Mouse (Mus musculus) left cerebral cortex, postnatal 14 days (tissue): ENCODE measurements at regions not wholly inside any gene's neighbourhood (a gene's known extent, or its start where the extent isn't known, plus 50 kb on each side); places are given as distances from the start of the nearest gene placed in this dataset.

Source experiments
- DNase-seq, 2 experiments: peaks; one replicate each; pipeline ENCODE4 v3.0.0; 2021 to 2022; ENCODE audit warnings: low spot score in 2 of 2, mixed read lengths in 1 of 2
- intact Hi-C: fragments of 180-260 bp; cut with DNase I; formaldehyde crosslinking; loops from one replicate; pipeline ENCODE4 v1.15.1; 2025

GRCm38 (mm10) chr13:55898257-55898950 is 62.4 kb upstream of the Pitx1 start:
- intact Hi-C loops: no loop called here
- no peak for DNase-seq

DNA sequence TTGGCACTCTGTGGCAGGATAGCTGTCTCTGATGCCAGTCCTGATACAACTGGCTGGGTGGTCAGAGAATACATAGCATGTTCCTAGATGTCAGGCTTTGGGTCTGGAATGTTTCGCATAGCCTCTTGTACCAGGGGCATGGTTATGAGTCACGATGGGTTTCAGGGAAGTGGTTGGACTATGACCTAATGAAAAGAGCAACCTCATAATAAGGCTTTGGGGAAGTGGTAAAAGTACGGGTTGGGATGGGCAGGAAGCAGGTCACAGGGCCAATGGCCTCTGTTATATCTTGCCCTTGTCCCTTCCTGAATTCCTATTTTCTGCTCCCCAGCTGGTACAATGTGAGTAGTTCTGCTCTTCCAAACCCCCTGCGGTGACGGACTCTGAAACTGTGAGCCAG is 59.5 kb upstream of the Pitx1 start:
- intact Hi-C loops: no loop called here
- no peak for DNase-seq

GRCm38 (mm10) chr13:55893154-55894018 is 57.4 kb upstream of the Pitx1 start:
- DNase-seq: no peak
- intact Hi-C loops: no loop called here

GRCm38 (mm10) chr13:55892250-55892649 is 56.3 kb upstream of the Pitx1 start:
- no peak for DNase-seq
- intact Hi-C loops: no loop called here

DNA sequence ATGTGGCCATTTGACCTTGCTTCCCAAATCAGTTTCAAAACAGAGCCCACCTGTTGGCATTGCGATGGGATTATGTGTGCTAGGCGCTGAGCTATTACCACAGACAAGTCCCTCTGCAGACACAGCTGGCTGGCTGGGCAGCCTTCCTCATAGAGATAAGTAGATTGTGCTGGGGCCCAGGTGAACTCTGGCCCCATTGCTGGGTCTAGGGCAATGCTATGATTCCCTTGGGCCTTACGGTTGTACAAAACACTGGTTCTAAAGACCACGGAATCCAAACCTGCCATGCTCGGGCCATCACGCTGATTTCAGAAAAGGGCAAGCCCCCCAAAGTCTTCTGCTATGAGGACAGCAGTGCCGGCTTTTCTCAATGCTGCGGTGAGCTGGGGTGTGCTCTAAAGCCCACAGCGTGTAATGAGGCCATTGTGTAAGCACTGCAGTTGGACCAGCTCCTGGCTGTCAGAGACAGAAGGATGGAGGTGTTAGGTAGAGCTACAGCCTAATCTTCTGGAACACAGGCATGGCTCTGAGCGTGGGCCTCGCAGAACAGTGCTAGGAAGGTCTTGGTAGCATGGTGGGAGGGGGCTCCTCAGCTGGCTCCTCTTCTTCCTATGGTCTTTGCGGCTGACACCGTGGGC is 51.2 kb upstream of the Pitx1 start:
- no peak for DNase-seq
- intact Hi-C loops: no loop called here
